ENCODE assay signal across 30 mouse cellular contexts in the genomic region with DNA sequence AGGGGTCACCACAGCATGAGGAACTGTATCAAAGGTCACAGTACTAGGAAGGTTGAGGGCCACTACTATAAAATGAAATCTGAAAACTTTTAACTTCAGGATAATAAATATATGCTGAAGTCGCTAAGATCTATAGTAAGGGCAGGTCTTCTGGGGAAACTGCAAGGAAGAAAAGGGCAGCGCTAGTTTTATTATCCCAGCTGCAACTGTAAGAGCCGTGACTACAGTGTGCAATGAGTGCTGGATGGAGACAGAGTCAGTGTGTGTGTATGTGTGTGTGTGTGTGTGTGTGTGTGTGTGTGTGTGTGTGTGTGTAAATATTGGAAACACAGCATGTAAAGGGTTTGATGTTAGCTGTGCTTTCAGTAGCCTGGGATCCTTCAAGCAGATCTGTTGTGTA.
"Had no signal": no experiment of that assay in that cellular context is flagged by ENCODE, and none has a peak within 500 bp of the region (broad histone marks: within the 10 kb centered on the region; RNA-seq: fewer than 3 reads in every experiment).

No protein-coding gene starts in this region.

- H3K4me1 ChIP-seq: limb, embryonic 13.5 days; limb, embryonic 15.5 days; lung, embryonic 15.5 days; megakaryocyte, embryonic 14.5 days had no signal

- H3K9me3 ChIP-seq: limb, embryonic 10.5 days; limb, embryonic 12.5 days; limb, embryonic 13.5 days; limb, embryonic 15.5 days; liver, embryonic 12.5 days; liver, embryonic 13.5 days; liver, embryonic 15.5 days; lung, embryonic 15.5 days; megakaryocyte, embryonic 14.5 days; midbrain, embryonic 10.5 days; midbrain, embryonic 12.5 days; midbrain, embryonic 13.5 days; midbrain, embryonic 15.5 days had no signal

- H3K4me2 ChIP-seq: limb, embryonic 12.5 days; limb, embryonic 13.5 days; limb, embryonic 15.5 days; liver, embryonic 11.5 days; liver, embryonic 12.5 days; liver, embryonic 13.5 days; liver, embryonic 15.5 days; lung, embryonic 14.5 days; lung, embryonic 15.5 days; midbrain, embryonic 11.5 days; midbrain, embryonic 12.5 days; midbrain, embryonic 13.5 days; midbrain, embryonic 15.5 days had no signal

- H3K36me3 ChIP-seq: limb, embryonic 10.5 days; limb, embryonic 12.5 days; limb, embryonic 13.5 days; limb, embryonic 15.5 days; liver, embryonic 12.5 days; liver, embryonic 13.5 days; liver, embryonic 15.5 days; lung, embryonic 15.5 days; midbrain, embryonic 10.5 days; midbrain, embryonic 12.5 days; midbrain, embryonic 13.5 days; midbrain, embryonic 15.5 days had no signal

- H3K4me3 ChIP-seq: limb, embryonic 10.5 days; limb, embryonic 12.5 days; limb, embryonic 13.5 days; limb, embryonic 15.5 days; liver, embryonic 12.5 days; liver, embryonic 13.5 days; liver, embryonic 15.5 days; lung, embryonic 15.5 days; megakaryocyte, embryonic 14.5 days; midbrain, embryonic 10.5 days; midbrain, embryonic 12.5 days; midbrain, embryonic 13.5 days; midbrain, embryonic 15.5 days; myocyte had no signal

- H3K27ac ChIP-seq: limb, embryonic 10.5 days; limb, embryonic 12.5 days; limb, embryonic 13.5 days; limb, embryonic 15.5 days; liver, embryonic 12.5 days; liver, embryonic 13.5 days; liver, embryonic 14.5 days; liver, embryonic 15.5 days; lung, embryonic 15.5 days; macrophage; midbrain, embryonic 12.5 days had no signal

- H3K27me3 ChIP-seq: limb, embryonic 12.5 days; limb, embryonic 13.5 days; limb, embryonic 15.5 days; liver, embryonic 12.5 days; liver, embryonic 13.5 days; lung, embryonic 15.5 days; midbrain, embryonic 12.5 days; midbrain, embryonic 13.5 days; midbrain, embryonic 15.5 days had no signal

- H3K9ac ChIP-seq: limb, embryonic 12.5 days; limb, embryonic 13.5 days; limb, embryonic 15.5 days; liver, embryonic 12.5 days; liver, embryonic 13.5 days; liver, embryonic 14.5 days; liver, embryonic 15.5 days; liver, postnatal 0 days; lung, embryonic 14.5 days; lung, embryonic 15.5 days; midbrain, embryonic 12.5 days; midbrain, embryonic 13.5 days; midbrain, embryonic 15.5 days had no signal

- DNase-seq: left cerebral cortex, postnatal 4 days; liver; liver, embryonic 13.5 days; liver, postnatal 0 days; lung, adult 18-20 months; lung, adult 2 months; lung, embryonic 14.5 days; lung, postnatal 10 days; lung, postnatal 14 days; lung, postnatal 36 days; lung, postnatal 4 days; midbrain, embryonic 14.5 days had no signal

- ATAC-seq: liver, embryonic 12.5 days; liver, postnatal 0 days; midbrain, embryonic 13.5 days; midbrain, embryonic 15.5 days; midbrain, embryonic 16.5 days had no signal
